Mouse (Mus musculus): Measurements from ENCODE around the gene Thra. TPM values are rescaled to one million over a fixed set of nuclear protein-coding genes. Genes with fewer than 3 reads are reported as not detected.

Gene Thra
- polyA plus RNA-seq, 1 experiment from 2014 or later = 24.5 TPM

- TF ChIP-seq CTCF (IDR thresholded peaks at IDR 0.05; ENCODE audit: low read depth) (no peak), EP300 (optimal IDR thresholded peaks at IDR 0.05) (no peak)
- peak overlapping the region; percentile 90 for H3K27ac ChIP-seq (replicated peaks)
- H3K27me3 ChIP-seq (ENCODE audit: control insufficient read depth, insufficient read depth, low read length) = no peaks in the 10 kb centered on the region
- H3K4me1 ChIP-seq (replicated peaks; ENCODE audit: control insufficient read depth, insufficient read depth) = peaks cover 60% of the 10 kb centered on the region
- ATAC-seq (ENCODE audit: low FRiP score, low TSS enrichment) (no peak), DNase-seq (ENCODE audit: low spot score) (peak; percentile 83)
- H3K9me3 ChIP-seq (ENCODE audit: control insufficient read depth, low read length) = no peaks in the 10 kb centered on the region
- WGBS = 16% methylated on average over 5 of the region's 5 CpGs
- H3K36me3 ChIP-seq (ENCODE audit: control insufficient read depth, insufficient read depth, low read length) = 0 out of 2 replicates have a peak, but pooled peaks cover under 1% of the 10 kb centered on the region
- H3K4me3 ChIP-seq (ENCODE audit: low read depth, low read length) = no peak overlapping the region
- no peak overlapping the region; the same call in 1 of the 2 replicates for H3K9ac ChIP-seq (ENCODE audit: low read length)
- peak overlapping the region; percentile 34 for H3K4me2 ChIP-seq (replicated peaks; ENCODE audit: low read depth)
Measured at GRCm38 (mm10) chr11:98749716-98750115, 9.3 kb downstream of the Thra start.

GRCm38 (mm10) chr11:98750351-98751201 is 10.1 kb downstream of the Thra start:
- 20% methylated on average over 14 of the region's 17 CpGs for WGBS
- peak overlapping the region; percentile 34 for H3K4me2 ChIP-seq (replicated peaks; ENCODE audit: low read depth)
- H3K4me1 ChIP-seq (replicated peaks; ENCODE audit: control insufficient read depth, insufficient read depth) = peaks cover 56% of the 10 kb centered on the region
- ATAC-seq (ENCODE audit: low FRiP score, low TSS enrichment) = peak; percentile 22
- no peaks in the 10 kb centered on the region for H3K27me3 ChIP-seq (ENCODE audit: control insufficient read depth, insufficient read depth, low read length)
- TF ChIP-seq EP300 (optimal IDR thresholded peaks at IDR 0.05) = no peak
- peak; percentile 31; the same call in 1 of the 2 replicates for TF ChIP-seq CTCF (IDR thresholded peaks at IDR 0.05; ENCODE audit: low read depth)
- peak; percentile 92 for DNase-seq (ENCODE audit: low spot score)
- 0 out of 2 replicates have a peak, but pooled peaks cover 2% of the 10 kb centered on the region for H3K36me3 ChIP-seq (ENCODE audit: control insufficient read depth, insufficient read depth, low read length)
- H3K9me3 ChIP-seq (ENCODE audit: control insufficient read depth, low read length) = no peaks in the 10 kb centered on the region
- peak overlapping the region; percentile 32 for H3K9ac ChIP-seq (ENCODE audit: low read length)
- peak overlapping the region; percentile 90 for H3K27ac ChIP-seq (replicated peaks)
- H3K4me3 ChIP-seq (ENCODE audit: low read depth, low read length) = no peak overlapping the region

GRCm38 (mm10) chr11:98751221-98751782 is 10.9 kb downstream of the Thra start:
- 15% methylated on average over 6 of the region's 6 CpGs for WGBS
- Histone ChIP-seq H3K27me3 (ENCODE audit: control insufficient read depth, insufficient read depth, low read length) (no peaks in the 10 kb centered on the region), H3K4me2 (replicated peaks; ENCODE audit: low read depth) (peak overlapping the region; percentile 34), H3K4me3 (ENCODE audit: low read depth, low read length) (no peak overlapping the region), H3K27ac (replicated peaks) (peak overlapping the region; percentile 90), H3K4me1 (replicated peaks; ENCODE audit: control insufficient read depth, insufficient read depth) (peaks cover 50% of the 10 kb centered on the region), H3K36me3 (ENCODE audit: control insufficient read depth, insufficient read depth, low read length) (0 out of 2 replicates have a peak, but pooled peaks cover 2% of the 10 kb centered on the region), H3K9me3 (ENCODE audit: control insufficient read depth, low read length) (no peaks in the 10 kb centered on the region), H3K9ac (ENCODE audit: low read length) (peak overlapping the region; percentile 32)
- DNase-seq (ENCODE audit: low spot score) (peak; percentile 83), ATAC-seq (ENCODE audit: low FRiP score, low TSS enrichment) (peak; percentile 16)
- no peak for TF ChIP-seq CTCF (IDR thresholded peaks at IDR 0.05; ENCODE audit: low read depth)
- TF ChIP-seq EP300 (optimal IDR thresholded peaks at IDR 0.05) = no peak

GRCm38 (mm10) chr11:98752562-98753140 is 12.2 kb downstream of the Thra start:
- H3K4me1 ChIP-seq (replicated peaks; ENCODE audit: control insufficient read depth, insufficient read depth) = peaks cover 42% of the 10 kb centered on the region
- H3K4me2 ChIP-seq (replicated peaks; ENCODE audit: low read depth) = no peak overlapping the region
- no peak overlapping the region for H3K4me3 ChIP-seq (ENCODE audit: low read depth, low read length)
- peaks cover 8% of the 10 kb centered on the region; the same call in 1 of the 2 replicates for H3K36me3 ChIP-seq (ENCODE audit: control insufficient read depth, insufficient read depth, low read length)
- no peak for ATAC-seq (ENCODE audit: low FRiP score, low TSS enrichment)
- peak overlapping the region; percentile 90 for H3K27ac ChIP-seq (replicated peaks)
- no peak overlapping the region for H3K9ac ChIP-seq (ENCODE audit: low read length)
- H3K27me3 ChIP-seq (ENCODE audit: control insufficient read depth, insufficient read depth, low read length) = no peaks in the 10 kb centered on the region
- H3K9me3 ChIP-seq (ENCODE audit: control insufficient read depth, low read length) = no peaks in the 10 kb centered on the region
- peak; percentile 14 for DNase-seq (ENCODE audit: low spot score)
- TF ChIP-seq EP300 (optimal IDR thresholded peaks at IDR 0.05) (no peak), CTCF (IDR thresholded peaks at IDR 0.05; ENCODE audit: low read depth) (no peak)
- WGBS = 67% methylated on average over 10 of the region's 10 CpGs

DNA sequence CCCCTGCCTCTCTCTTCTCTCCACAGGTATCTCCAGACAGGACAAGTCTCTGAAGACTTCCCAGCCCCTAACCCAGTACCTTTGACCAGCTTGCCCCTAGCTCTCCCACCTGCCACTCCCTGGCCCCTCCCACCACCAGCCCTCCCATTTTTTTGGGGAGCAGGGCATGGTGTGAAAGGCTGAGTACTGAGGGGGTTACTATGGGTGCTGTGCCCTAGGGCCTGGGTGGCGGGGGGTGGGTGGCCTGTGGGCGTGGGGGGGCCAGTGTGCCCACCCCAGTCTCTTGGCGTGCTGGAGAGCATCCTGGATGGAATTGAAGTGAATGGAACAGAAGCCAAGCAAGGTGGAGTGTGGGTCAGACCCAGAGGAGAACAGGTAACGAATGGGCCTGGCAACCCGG is 12.8 kb downstream of the Thra start:
- Histone ChIP-seq H3K4me3 (ENCODE audit: low read depth, low read length) (no peak overlapping the region), H3K36me3 (ENCODE audit: control insufficient read depth, insufficient read depth, low read length) (peaks cover 9% of the 10 kb centered on the region; the same call in 1 of the 2 replicates), H3K4me2 (replicated peaks; ENCODE audit: low read depth) (no peak overlapping the region), H3K4me1 (replicated peaks; ENCODE audit: control insufficient read depth, insufficient read depth) (peaks cover 39% of the 10 kb centered on the region), H3K9me3 (ENCODE audit: control insufficient read depth, low read length) (no peaks in the 10 kb centered on the region), H3K9ac (ENCODE audit: low read length) (no peak overlapping the region), H3K27ac (replicated peaks) (peak overlapping the region; percentile 90), H3K27me3 (ENCODE audit: control insufficient read depth, insufficient read depth, low read length) (no peaks in the 10 kb centered on the region)
- DNase-seq (ENCODE audit: low spot score) = no peak
- 86% methylated on average over 5 of the region's 5 CpGs for WGBS
- no peak for ATAC-seq (ENCODE audit: low FRiP score, low TSS enrichment)
- no peak for TF ChIP-seq CTCF (IDR thresholded peaks at IDR 0.05; ENCODE audit: low read depth)
- TF ChIP-seq EP300 (optimal IDR thresholded peaks at IDR 0.05) = no peak

Measured in stomach, postnatal 0 days (tissue).